29 mouse cellular contexts compared by ENCODE assay signal in the genomic region with DNA sequence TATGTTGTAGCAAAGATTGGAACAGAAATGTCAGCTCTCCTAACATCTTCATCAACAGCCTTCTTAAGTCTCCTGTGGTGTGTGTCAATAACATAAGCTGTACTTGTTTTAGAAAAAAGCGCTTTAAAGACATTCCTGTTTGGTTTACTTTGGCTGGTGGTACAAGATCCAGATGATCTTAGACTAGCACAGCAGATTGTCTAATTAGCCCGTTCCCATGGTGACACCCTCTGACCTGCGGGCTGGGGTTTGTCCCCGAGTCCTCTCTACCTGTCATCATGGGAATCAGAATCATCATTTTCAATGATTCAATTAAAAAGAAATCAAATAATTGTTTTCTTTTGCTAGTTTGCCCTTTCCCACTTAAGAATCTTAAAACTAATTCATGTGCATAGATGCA. TPM values are rescaled to one million over a fixed set of nuclear protein-coding genes. Genes with fewer than 3 reads are reported as not detected.
DNase-seq lines count a peak whose midpoint lies in the region; ATAC-seq and TF ChIP-seq lines count a peak whose summit lies in the region.
"Had no signal": no experiment of that assay in that cellular context is flagged by ENCODE, and none has a peak within 500 bp of the region (broad histone marks: within the 10 kb centered on the region; RNA-seq: fewer than 3 reads in every experiment).

No protein-coding gene starts in this region.

- TF ChIP-seq CTCF in liver, adult 2 months (IDR thresholded peaks at IDR 0.05; ENCODE audit: low read depth, low read length): no peak
- TF ChIP-seq CTCF in liver, postnatal 0 days (IDR thresholded peaks at IDR 0.05; ENCODE audit: low read depth): no peak

- no peak overlapping the region for H3K27ac ChIP-seq in kidney, embryonic 16.5 days (ENCODE audit: low read length)
- H3K27ac ChIP-seq in kidney, embryonic 14.5 days (ENCODE audit: low read depth, low read length): no peak overlapping the region
- H3K27ac ChIP-seq in liver, adult 2 months (replicated peaks; ENCODE audit: insufficient read depth, low read depth, low read length): no peak overlapping the region
- H3K27ac ChIP-seq in liver, postnatal 0 days (ENCODE audit: low read depth): no peak overlapping the region
- H3K27ac ChIP-seq: embryonic facial prominence, embryonic 10.5 days; embryonic facial prominence, embryonic 12.5 days; forebrain, embryonic 13.5 days had no signal

- no peaks in the 10 kb centered on the region for H3K36me3 ChIP-seq in kidney, embryonic 16.5 days (ENCODE audit: insufficient read depth, low read length)
- H3K36me3 ChIP-seq in kidney, embryonic 14.5 days (ENCODE audit: control insufficient read depth, insufficient read depth, low read length): no peaks in the 10 kb centered on the region
- peaks cover 2% of the 10 kb centered on the region; the same call in 1 of the 2 replicates for H3K36me3 ChIP-seq in liver, adult 2 months (ENCODE audit: control insufficient read depth, insufficient read depth, low read length)
- H3K36me3 ChIP-seq in liver, postnatal 0 days (replicated peaks; ENCODE audit: insufficient read depth, low read length): 0 out of 2 replicates have a peak, but pooled peaks cover 7% of the 10 kb centered on the region

- no peak overlapping the region for H3K4me2 ChIP-seq in kidney, embryonic 16.5 days (replicated peaks; ENCODE audit: low read depth, low read length)
- no peak overlapping the region for H3K4me2 ChIP-seq in kidney, embryonic 14.5 days (replicated peaks; ENCODE audit: low read depth, low read length)
- no peak overlapping the region for H3K4me2 ChIP-seq in liver, postnatal 0 days (ENCODE audit: low read depth, low read length)
- H3K4me2 ChIP-seq: embryonic facial prominence, embryonic 12.5 days; forebrain, embryonic 13.5 days had no signal

- TF ChIP-seq EP300 in liver, postnatal 0 days (IDR thresholded peaks at IDR 0.05; ENCODE audit: low read depth): no peak

- H3K4me1 ChIP-seq in kidney, embryonic 16.5 days (ENCODE audit: insufficient read depth, low read length): peaks cover 16% of the 10 kb centered on the region; the same call in 1 of the 2 replicates
- no peaks in the 10 kb centered on the region for H3K4me1 ChIP-seq in kidney, embryonic 14.5 days (ENCODE audit: control insufficient read depth, insufficient read depth, low read length)
- H3K4me1 ChIP-seq in liver, adult 2 months (ENCODE audit: control insufficient read depth, insufficient read depth, low read length): no peaks in the 10 kb centered on the region; the same call in 1 of the 2 replicates
- peaks cover 3% of the 10 kb centered on the region for H3K4me1 ChIP-seq in liver, postnatal 0 days (ENCODE audit: insufficient read depth)
- H3K4me1 ChIP-seq: embryonic facial prominence, embryonic 10.5 days had no signal

- H3K9ac ChIP-seq in kidney, embryonic 16.5 days (replicated peaks; ENCODE audit: low read length): no peak overlapping the region
- no peak overlapping the region for H3K9ac ChIP-seq in kidney, embryonic 14.5 days (ENCODE audit: low read depth, low read length)
- no peak overlapping the region for H3K9ac ChIP-seq in liver, adult 2 months (ENCODE audit: low read depth, low read length)
- no peak overlapping the region for H3K9ac ChIP-seq in liver, postnatal 0 days (replicated peaks)
- H3K9ac ChIP-seq: embryonic facial prominence, embryonic 12.5 days; forebrain, embryonic 13.5 days had no signal

- no peak for TF ChIP-seq POLR2A in liver, adult 2 months (IDR thresholded peaks at IDR 0.05; ENCODE audit: extremely low read depth, insufficient read depth, low read length)

- peak; percentile 27 for DNase-seq in kidney, adult 11 months
- DNase-seq in kidney, adult 9 months: peak; percentile 28
- peak; percentile 53 to 63 for DNase-seq in kidney, postnatal 25 days
- DNase-seq in kidney, postnatal 10 days: no peak
- DNase-seq in liver, adult 2 months (ENCODE audit: extremely low read depth, low read depth, low spot score): peak; percentile 58
- no peak for DNase-seq in liver, postnatal 0 days
- DNase-seq: adrenal gland, adult 8-10 months; adrenal gland, postnatal 14 days; adrenal gland, postnatal 36 days; B cell, adult 2 months; cerebellum, adult 11-12 months; cerebellum, adult 2 months; cerebellum, adult 9-10 months; cerebellum, postnatal 10 days; cerebellum, postnatal 25 days had no signal

- ATAC-seq in kidney, embryonic 16.5 days (ENCODE audit: low FRiP score, low TSS enrichment): no peak
- no peak for ATAC-seq in kidney, embryonic 14.5 days (ENCODE audit: low FRiP score, low TSS enrichment)
- ATAC-seq in liver, postnatal 0 days: no peak
- ATAC-seq: activated CD4-positive, CD25-positive, alpha-beta regulatory T cell, adult 4 months; CD4-positive, CD25-positive, alpha-beta regulatory T cell, adult 4 months; forebrain, embryonic 13.5 days; Patski had no signal

- WGBS in kidney, embryonic 16.5 days: 74% methylated on average over 4 of the region's 4 CpGs
- WGBS in kidney, embryonic 14.5 days: 75% methylated on average over 4 of the region's 4 CpGs
- WGBS in liver, adult 2 months: 52% methylated on average over 4 of the region's 4 CpGs
- 81% methylated on average over 4 of the region's 4 CpGs for WGBS in liver, postnatal 0 days (ENCODE audit: insufficient replicate concordance)

- no peak overlapping the region for H3K4me3 ChIP-seq in kidney, embryonic 16.5 days (ENCODE audit: low read length)
- H3K4me3 ChIP-seq in kidney, embryonic 14.5 days (ENCODE audit: low read length): no peak overlapping the region
- H3K4me3 ChIP-seq in liver, adult 2 months (ENCODE audit: insufficient read depth, low read depth, low read length): no peak overlapping the region
- H3K4me3 ChIP-seq in liver, postnatal 0 days (ENCODE audit: low read depth, low read length): no peak overlapping the region
- H3K4me3 ChIP-seq: embryonic facial prominence, embryonic 10.5 days; embryonic facial prominence, embryonic 12.5 days; forebrain, embryonic 13.5 days had no signal

- no peaks in the 10 kb centered on the region for H3K9me3 ChIP-seq in kidney, embryonic 16.5 days (ENCODE audit: low read length)
- no peaks in the 10 kb centered on the region for H3K9me3 ChIP-seq in kidney, embryonic 14.5 days (ENCODE audit: control insufficient read depth, low read length)
- H3K9me3 ChIP-seq in liver, postnatal 0 days (ENCODE audit: low read length): no peaks in the 10 kb centered on the region
- H3K9me3 ChIP-seq: embryonic facial prominence, embryonic 10.5 days; embryonic facial prominence, embryonic 12.5 days; forebrain, embryonic 13.5 days; G1E had no signal

- peaks cover 22% of the 10 kb centered on the region; the same call in 1 of the 2 replicates for H3K79me2 ChIP-seq in liver, adult 2 months (ENCODE audit: control insufficient read depth, insufficient read depth, low read length)

- H3K27me3 ChIP-seq in kidney, embryonic 16.5 days (ENCODE audit: insufficient read depth, low read length): no peaks in the 10 kb centered on the region
- no peaks in the 10 kb centered on the region for H3K27me3 ChIP-seq in kidney, embryonic 14.5 days (ENCODE audit: control insufficient read depth, insufficient read depth, low read length)
- no peaks in the 10 kb centered on the region for H3K27me3 ChIP-seq in liver, adult 2 months (ENCODE audit: control insufficient read depth, insufficient read depth, low read length)
- no peaks in the 10 kb centered on the region for H3K27me3 ChIP-seq in liver, postnatal 0 days (ENCODE audit: insufficient read depth, low read length)
- H3K27me3 ChIP-seq: CH12.LX; embryonic facial prominence, embryonic 12.5 days; forebrain, embryonic 13.5 days; Patski had no signal

RNA-seq across cellular contexts. Expression of gene a, which starts 36.3 kb away (rescaled TPM):
- polyA plus RNA-seq in kidney, embryonic 16.5 days (2015; fragmentation: Nextera tagmentation; extraction: Ambion mirVana): 0.35 TPM in 1 of 2 replicates, not detected in the other
- polyA plus RNA-seq in kidney, embryonic 14.5 days (2014; fragmentation: Nextera tagmentation; extraction: Ambion mirVana): not detected in 2 replicates
- not detected in 2 replicates for total RNA-seq in liver, adult 2 months (2014; rRNA removed)
- not detected in 2 replicates for polyA plus RNA-seq in liver, adult 2 months (2012; rRNA removed)
- polyA plus RNA-seq in liver, postnatal 0 days (2015; fragmentation: Nextera tagmentation; extraction: Ambion mirVana): 0.31 TPM in 1 of 2 replicates, not detected in the other
- total RNA-seq: adrenal gland, adult 18-20 months; adrenal gland, adult 8-10 months; adrenal gland, postnatal 14 days; adrenal gland, postnatal 36 days; G1E had no signal
- polyA plus RNA-seq: activated CD4-positive, CD25-positive, alpha-beta regulatory T cell, adult 4 months; CD4-positive, CD25-positive, alpha-beta regulatory T cell, adult 4 months; Patski had no signal

RNA-seq across cellular contexts. Expression of gene Raly, which starts 36.6 kb away (rescaled TPM):
- 42.3 and 48.4 TPM in 2 replicates for polyA plus RNA-seq in kidney, embryonic 16.5 days (2015; fragmentation: Nextera tagmentation; extraction: Ambion mirVana)
- polyA plus RNA-seq in kidney, embryonic 14.5 days (2014; fragmentation: Nextera tagmentation; extraction: Ambion mirVana): 68.8 and 310 TPM in 2 replicates
- 57.6 and 61.0 TPM in 2 replicates for total RNA-seq in liver, adult 2 months (2014; rRNA removed)
- polyA plus RNA-seq in liver, adult 2 months (2012; rRNA removed): 79.0 and 82.2 TPM in 2 replicates
- polyA plus RNA-seq in liver, postnatal 0 days (2015; fragmentation: Nextera tagmentation; extraction: Ambion mirVana): 10.0 and 12.1 TPM in 2 replicates

RNA-seq across cellular contexts. Expression of gene Gm14214, which starts 57.7 kb away (rescaled TPM):
- polyA plus RNA-seq in kidney, embryonic 16.5 days (2015; fragmentation: Nextera tagmentation; extraction: Ambion mirVana): not detected in 2 replicates
- not detected in 2 replicates for polyA plus RNA-seq in kidney, embryonic 14.5 days (2014; fragmentation: Nextera tagmentation; extraction: Ambion mirVana)
- not detected in 2 replicates for total RNA-seq in liver, adult 2 months (2014; rRNA removed)
- polyA plus RNA-seq in liver, adult 2 months (2012; rRNA removed): not detected in 2 replicates
- polyA plus RNA-seq in liver, postnatal 0 days (2015; fragmentation: Nextera tagmentation; extraction: Ambion mirVana): not detected in 2 replicates
- total RNA-seq: adrenal gland, adult 18-20 months; adrenal gland, adult 8-10 months; adrenal gland, postnatal 14 days; adrenal gland, postnatal 36 days; CH12.LX; G1E had no signal
- polyA plus RNA-seq: CD4-positive, CD25-positive, alpha-beta regulatory T cell, adult 4 months; cerebellum, adult 2 months; cortical plate, adult 2 months; embryonic facial prominence, embryonic 10.5 days; embryonic facial prominence, embryonic 12.5 days; embryonic facial prominence, embryonic 14.5 days; forebrain, embryonic 11.5 days; forebrain, embryonic 13.5 days; G1E; Patski had no signal

Comparison
In these comparisons a context has a peak if more than half of its experiments do, and no peak if none do; other contexts are left out.
1. DNase-seq: peak in kidney, adult 11 months (single experiment), kidney, adult 9 months (single experiment), kidney, postnatal 25 days (2 of 2) and liver, adult 2 months (single experiment); none in kidney, postnatal 10 days (single experiment) and liver, postnatal 0 days (single experiment).